Mouse (Mus musculus) midbrain, embryonic 15.5 days (tissue): ENCODE data around the gene Wdr6. TPM values are rescaled to one million over a fixed set of nuclear protein-coding genes. Genes with fewer than 3 reads are reported as not detected.

ENCODE experiments used
- ATAC-seq: fragments of 200-750 bp; cut with Nextera tagmentation; replicated peaks from 2 replicates; pipeline ENCODE4 v1.8.0; 2017; ENCODE audit warnings: moderate TSS enrichment
- H3K27ac ChIP-seq: fragments of 300-500 bp; sonication (generic); 2 replicates; pipeline ENCODE4 v1.5.1; 2015; ENCODE audit warnings: mild to moderate bottlenecking, inconsistent platforms
- H3K27me3 ChIP-seq: fragments of 300-500 bp; sonication (generic); replicated peaks from 2 replicates; pipeline ENCODE4 v1.6.1; 2015; ENCODE audit warnings: inconsistent platforms
- H3K36me3 ChIP-seq: fragments of 300-500 bp; sonication (generic); replicated peaks from 2 replicates; pipeline ENCODE4 v1.6.1; 2015; ENCODE audit warnings: inconsistent platforms
- H3K4me1 ChIP-seq: fragments of 300-500 bp; sonication (generic); 2 replicates; pipeline ENCODE4 v1.6.1; 2015; ENCODE audit warnings: inconsistent platforms
- H3K4me2 ChIP-seq: fragments of 300-500 bp; sonication (generic); 2 replicates; pipeline ENCODE4 v1.6.1; 2015; ENCODE audit warnings: inconsistent platforms, mild to moderate bottlenecking, moderate library complexity
- H3K4me3 ChIP-seq: fragments of 300-500 bp; sonication (generic); 2 replicates; pipeline ENCODE4 v1.5.1; 2015; ENCODE audit warnings: mild to moderate bottlenecking, inconsistent platforms
- H3K9ac ChIP-seq: fragments of 300-500 bp; sonication (generic); 2 replicates; pipeline ENCODE4 v1.6.1; 2015; ENCODE audit warnings: mild to moderate bottlenecking, inconsistent platforms
- H3K9me3 ChIP-seq: fragments of 300-500 bp; sonication (generic); 2 replicates; pipeline ENCODE4 v1.6.1; 2016; ENCODE audit warnings: inconsistent platforms
- WGBS: fragments of 180-500 bp; shearing (Covaris S2); methylation state at CpG from one replicate; pipeline ENCODE4 v1.1.7; 2015; ENCODE audit warnings: mixed read lengths; 5-methylcytosine and 5-hydroxymethylcytosine counted together
- polyA plus RNA-seq: library from polyadenylated mRNA; unstranded; fragments of >200 nt; fragmentation: Nextera tagmentation; extraction: Ambion mirVana; gene quantifications from 2 replicates; pipeline ENCODE4 v1.2.1, GENCODE M21; 2015

Gene Wdr6
- polyA plus RNA-seq, 1 experiment from 2014 or later: 429 TPM

- no peak for ATAC-seq
- Histone ChIP-seq H3K4me3 (no peak overlapping the region), H3K9ac (no peak overlapping the region), H3K27ac (no peak overlapping the region), H3K4me2 (no peak overlapping the region), H3K27me3 (no peaks in the 10 kb centered on the region), H3K9me3 (no peaks in the 10 kb centered on the region), H3K36me3 (no peaks in the 10 kb centered on the region), H3K4me1 (peaks cover 40% of the 10 kb centered on the region)
- 80% methylated on average over 4 of the region's 4 CpGs for WGBS
Observed at GRCm38 (mm10) chr9:108591462-108591861, 12.9 kb upstream of the Wdr6 start.

- peak overlapping the region; percentile 98 for H3K27ac ChIP-seq
- WGBS: 70% methylated on average over 5 of the region's 5 CpGs
- no peak overlapping the region for H3K9ac ChIP-seq
- H3K36me3 ChIP-seq: no peaks in the 10 kb centered on the region
- H3K9me3 ChIP-seq: no peaks in the 10 kb centered on the region
- no peak overlapping the region for H3K4me3 ChIP-seq
- H3K27me3 ChIP-seq: no peaks in the 10 kb centered on the region
- peak overlapping the region; percentile 54 for H3K4me2 ChIP-seq
- peaks cover 40% of the 10 kb centered on the region for H3K4me1 ChIP-seq
- ATAC-seq: no peak
Observed at GRCm38 (mm10) chr9:108589229-108589628, 10.7 kb upstream of the Wdr6 start.

- no peaks in the 10 kb centered on the region for H3K27me3 ChIP-seq
- peaks cover 40% of the 10 kb centered on the region for H3K4me1 ChIP-seq
- peak overlapping the region; percentile 22 for H3K4me3 ChIP-seq
- no peaks in the 10 kb centered on the region for H3K9me3 ChIP-seq
- H3K27ac ChIP-seq: peak overlapping the region; percentile 98
- H3K4me2 ChIP-seq: peak overlapping the region; percentile 54
- H3K36me3 ChIP-seq: no peaks in the 10 kb centered on the region
- 3% methylated on average over 14 of the region's 14 CpGs for WGBS
- H3K9ac ChIP-seq: peak overlapping the region; percentile 15; the same call in 1 of the 2 replicates
- peak; percentile 98 for ATAC-seq
Observed at GRCm38 (mm10) chr9:108587571-108588180, 9.1 kb upstream of the Wdr6 start.

GRCm38 (mm10) chr9:108579344-108579690 is 778 bp upstream of the Wdr6 start:
- Histone ChIP-seq H3K4me2 (peak overlapping the region; percentile 72), H3K4me3 (peak overlapping the region; percentile 49), H3K27ac (peak overlapping the region; percentile 91), H3K36me3 (no peaks in the 10 kb centered on the region), H3K4me1 (peaks cover 47% of the 10 kb centered on the region), H3K9me3 (no peaks in the 10 kb centered on the region), H3K27me3 (no peaks in the 10 kb centered on the region), H3K9ac (peak overlapping the region; percentile 61; the same call in 1 of the 2 replicates)
- WGBS: 57% methylated on average over 5 of the region's 5 CpGs
- no peak for ATAC-seq

- peaks cover 58% of the 10 kb centered on the region for H3K4me1 ChIP-seq
- WGBS: under 1% methylated on average over 24 of the region's 24 CpGs
- H3K4me3 ChIP-seq: peak overlapping the region; percentile 49
- peaks cover 6% of the 10 kb centered on the region for H3K36me3 ChIP-seq
- no peaks in the 10 kb centered on the region for H3K9me3 ChIP-seq
- H3K9ac ChIP-seq: peak overlapping the region; percentile 61
- H3K27ac ChIP-seq: peak overlapping the region; percentile 91
- peak; percentile 2; the same call in 1 of the 2 replicates for ATAC-seq
- H3K27me3 ChIP-seq: no peaks in the 10 kb centered on the region
- H3K4me2 ChIP-seq: peak overlapping the region; percentile 72
Observed at GRCm38 (mm10) chr9:108577934-108578544, 500 bp downstream of the Wdr6 start.

- H3K9ac ChIP-seq: peak overlapping the region; percentile 61; the same call in 1 of the 2 replicates
- ATAC-seq: no peak
- H3K27me3 ChIP-seq: no peaks in the 10 kb centered on the region
- 34% methylated on average over 6 of the region's 6 CpGs for WGBS
- peaks cover 16% of the 10 kb centered on the region for H3K36me3 ChIP-seq
- peak overlapping the region; percentile 49 for H3K4me3 ChIP-seq
- H3K9me3 ChIP-seq: no peaks in the 10 kb centered on the region
- peaks cover 58% of the 10 kb centered on the region for H3K4me1 ChIP-seq
- H3K27ac ChIP-seq: peak overlapping the region; percentile 91
- peak overlapping the region; percentile 72 for H3K4me2 ChIP-seq
Observed at GRCm38 (mm10) chr9:108577025-108577424, 1.5 kb downstream of the Wdr6 start.

GRCm38 (mm10) chr9:108575321-108576297 is 2.9 kb downstream of the Wdr6 start:
- Histone ChIP-seq H3K27ac (no peak overlapping the region), H3K4me2 (peak overlapping the region; percentile 72), H3K27me3 (no peaks in the 10 kb centered on the region), H3K36me3 (peaks cover 29% of the 10 kb centered on the region), H3K9ac (no peak overlapping the region), H3K4me3 (0 out of 2 replicates have a peak overlapping the region, but pooled peaks have one; percentile 49), H3K4me1 (peaks cover 62% of the 10 kb centered on the region), H3K9me3 (no peaks in the 10 kb centered on the region)
- 91% methylated on average over 37 of the region's 37 CpGs for WGBS
- no peak for ATAC-seq

GRCm38 (mm10) chr9:108574921-108575320 is 3.6 kb downstream of the Wdr6 start:
- Histone ChIP-seq H3K9ac (no peak overlapping the region), H3K4me3 (no peak overlapping the region), H3K27me3 (no peaks in the 10 kb centered on the region), H3K9me3 (no peaks in the 10 kb centered on the region), H3K4me1 (peaks cover 69% of the 10 kb centered on the region), H3K27ac (no peak overlapping the region), H3K36me3 (peaks cover 29% of the 10 kb centered on the region), H3K4me2 (peak overlapping the region; percentile 72; the same call in 1 of the 2 replicates)
- 87% methylated on average over 12 of the region's 12 CpGs for WGBS
- no peak for ATAC-seq

GRCm38 (mm10) chr9:108573774-108574690 is 4.5 kb downstream of the Wdr6 start:
- no peak overlapping the region for H3K27ac ChIP-seq

GRCm38 (mm10) chr9:108572321-108572720 is 6.2 kb downstream of the Wdr6 start:
- Histone ChIP-seq H3K27ac (no peak overlapping the region), H3K36me3 (peaks cover 29% of the 10 kb centered on the region), H3K4me3 (no peak overlapping the region), H3K4me1 (peaks cover 76% of the 10 kb centered on the region), H3K9me3 (no peaks in the 10 kb centered on the region), H3K27me3 (no peaks in the 10 kb centered on the region), H3K4me2 (no peak overlapping the region), H3K9ac (no peak overlapping the region)
- 81% methylated on average over 10 of the region's 10 CpGs for WGBS
- ATAC-seq: no peak

More at GRCm38 (mm10) chr9:108573774-108574690, 4.5 kb downstream of the Wdr6 start:
- Histone ChIP-seq H3K27me3 (no peaks in the 10 kb centered on the region), H3K4me3 (no peak overlapping the region), H3K4me1 (peaks cover 67% of the 10 kb centered on the region), H3K9me3 (no peaks in the 10 kb centered on the region), H3K4me2 (peak overlapping the region; percentile 72; the same call in 1 of the 2 replicates), H3K9ac (no peak overlapping the region), H3K36me3 (peaks cover 29% of the 10 kb centered on the region)
- ATAC-seq: no peak
- 50% methylated on average over 26 of the region's 26 CpGs for WGBS

- no peak overlapping the region for H3K27ac ChIP-seq
- H3K4me3 ChIP-seq: no peak overlapping the region
- peaks cover 29% of the 10 kb centered on the region for H3K36me3 ChIP-seq
- H3K4me2 ChIP-seq: no peak overlapping the region
- WGBS: 93% methylated on average over 16 of the region's 16 CpGs
- no peaks in the 10 kb centered on the region for H3K9me3 ChIP-seq
- no peak overlapping the region for H3K9ac ChIP-seq
- H3K27me3 ChIP-seq: no peaks in the 10 kb centered on the region
- no peak for ATAC-seq
- peaks cover 67% of the 10 kb centered on the region for H3K4me1 ChIP-seq
Observed at GRCm38 (mm10) chr9:108571401-108571973, 7.1 kb downstream of the Wdr6 start.
